Mouse (Mus musculus) liver, adult 2 months (tissue): ENCODE data around the gene Bend6.

Source experiments
- CTCF ChIP-seq: fragments of 200-500 bp; IDR thresholded peaks from 2 replicates; pipeline ENCODE4 v1.5.1; 2011; ENCODE audit warnings: low read depth, low read length, control low read depth
- POLR2A ChIP-seq: fragments of 200-500 bp; IDR thresholded peaks from 2 replicates; pipeline ENCODE4 v1.6.1; 2011; ENCODE audit warnings: low read length, control low read depth; ENCODE audit not compliant: insufficient read depth; ENCODE audit errors: extremely low read depth

GRCm38 (mm10) chr1:33883102-33883839 is 24.3 kb downstream of the Bend6 start:
- no peak for TF ChIP-seq CTCF
- TF ChIP-seq POLR2A = no peak
